Mouse (Mus musculus) liver, embryonic 12.5 days (tissue): ENCODE data around the gene Samd5. TPM values are rescaled to one million over a fixed set of nuclear protein-coding genes. Genes with fewer than 3 reads are reported as not detected.

Experiments used
- ATAC-seq: fragments of 200-750 bp; cut with Nextera tagmentation; 2 replicates; pipeline ENCODE4 v1.8.0; 2017; ENCODE audit warnings: moderate number of reproducible peaks, mild to moderate bottlenecking, moderate library complexity
- H3K27ac ChIP-seq: fragments of 300-500 bp; sonication (generic); 2 replicates; pipeline ENCODE4 v1.5.1; 2016; ENCODE audit warnings: mild to moderate bottlenecking
- H3K27me3 ChIP-seq: fragments of 300-500 bp; sonication (generic); replicated peaks from 2 replicates; pipeline ENCODE4 v1.6.1; 2016; ENCODE audit warnings: mild to moderate bottlenecking, moderate library complexity
- H3K36me3 ChIP-seq: fragments of 300-500 bp; sonication (generic); 2 replicates; pipeline ENCODE4 v1.6.1; 2016; ENCODE audit warnings: mild to moderate bottlenecking, moderate library complexity
- H3K4me1 ChIP-seq: fragments of 300-500 bp; sonication (generic); 2 replicates; pipeline ENCODE4 v1.6.1; 2016
- H3K4me2 ChIP-seq: fragments of 300-500 bp; sonication (generic); 2 replicates; pipeline ENCODE4 v1.6.1; 2016; ENCODE audit warnings: mild to moderate bottlenecking, moderate library complexity
- H3K4me3 ChIP-seq: fragments of 300-500 bp; sonication (generic); 2 replicates; pipeline ENCODE4 v1.5.1; 2016; ENCODE audit warnings: mild to moderate bottlenecking, moderate library complexity
- H3K9ac ChIP-seq: fragments of 300-500 bp; sonication (generic); 2 replicates; pipeline ENCODE4 v1.6.1; 2016; ENCODE audit warnings: mild to moderate bottlenecking, moderate library complexity
- H3K9me3 ChIP-seq: fragments of 300-500 bp; sonication (generic); replicated peaks from 2 replicates; pipeline ENCODE4 v1.6.1; 2016; ENCODE audit warnings: mild to moderate bottlenecking, moderate library complexity
- WGBS: fragments of 180-500 bp; shearing (Covaris S2); methylation state at CpG from one replicate; pipeline ENCODE4 v1.1.7; 2016; ENCODE audit not compliant: insufficient replicate concordance; 5-methylcytosine and 5-hydroxymethylcytosine counted together
- polyA plus RNA-seq: library from polyadenylated mRNA; unstranded; fragments of >200 nt; fragmentation: Nextera tagmentation; extraction: Ambion mirVana; gene quantifications from 2 replicates; pipeline ENCODE4 v1.2.1, GENCODE M21; 2016

Samd5 gene
- polyA plus RNA-seq, 1 experiment from 2014 or later: 1.5 TPM

- Histone ChIP-seq H3K27me3 (no peaks in the 10 kb centered on the region), H3K36me3 (no peaks in the 10 kb centered on the region), H3K4me3 (no peak overlapping the region), H3K9ac (no peak overlapping the region), H3K4me1 (0 out of 2 replicates have a peak, but pooled peaks cover 4% of the 10 kb centered on the region), H3K9me3 (no peaks in the 10 kb centered on the region), H3K4me2 (no peak overlapping the region), H3K27ac (no peak overlapping the region)
- ATAC-seq: no peak
- 65% methylated on average over 3 of the region's 3 CpGs for WGBS
Measured at GRCm38 (mm10) chr10:9646391-9646790, 28.6 kb downstream of the Samd5 start.

GRCm38 (mm10) chr10:9643531-9643930 is 31.5 kb downstream of the Samd5 start:
- WGBS: 63% methylated on average over 6 of the region's 6 CpGs

GRCm38 (mm10) chr10:9642077-9642476 is 32.9 kb downstream of the Samd5 start:
- ATAC-seq: no peak
- Histone ChIP-seq H3K4me1 (no peaks in the 10 kb centered on the region), H3K4me3 (no peak overlapping the region), H3K4me2 (no peak overlapping the region), H3K9me3 (no peaks in the 10 kb centered on the region), H3K9ac (no peak overlapping the region), H3K27me3 (no peaks in the 10 kb centered on the region), H3K36me3 (no peaks in the 10 kb centered on the region), H3K27ac (no peak overlapping the region)
- WGBS: 71% methylated on average over 4 of the region's 4 CpGs

More at GRCm38 (mm10) chr10:9643531-9643930, 31.5 kb downstream of the Samd5 start:
- Histone ChIP-seq H3K4me1 (0 out of 2 replicates have a peak, but pooled peaks cover 2% of the 10 kb centered on the region), H3K27ac (no peak overlapping the region), H3K27me3 (no peaks in the 10 kb centered on the region), H3K9me3 (no peaks in the 10 kb centered on the region), H3K4me2 (no peak overlapping the region), H3K36me3 (no peaks in the 10 kb centered on the region), H3K4me3 (no peak overlapping the region), H3K9ac (no peak overlapping the region)
- ATAC-seq: no peak

GRCm38 (mm10) chr10:9640678-9641077 is 34.3 kb downstream of the Samd5 start:
- Histone ChIP-seq H3K36me3 (no peaks in the 10 kb centered on the region), H3K27me3 (no peaks in the 10 kb centered on the region), H3K4me3 (no peak overlapping the region), H3K27ac (no peak overlapping the region), H3K4me1 (no peaks in the 10 kb centered on the region), H3K9me3 (no peaks in the 10 kb centered on the region), H3K4me2 (no peak overlapping the region), H3K9ac (no peak overlapping the region)
- ATAC-seq: no peak
- WGBS: 50% methylated on average over 2 of the region's 2 CpGs

- no peaks in the 10 kb centered on the region for H3K36me3 ChIP-seq
- no peak overlapping the region for H3K4me2 ChIP-seq
- H3K9me3 ChIP-seq: no peaks in the 10 kb centered on the region
- ATAC-seq: no peak
- no peak overlapping the region for H3K27ac ChIP-seq
- no peak overlapping the region for H3K9ac ChIP-seq
- 44% methylated on average over 2 of the region's 2 CpGs for whole genome bisulfite sequencing
- H3K4me1 ChIP-seq: no peaks in the 10 kb centered on the region
- no peaks in the 10 kb centered on the region for H3K27me3 ChIP-seq
- H3K4me3 ChIP-seq: no peak overlapping the region
Measured at GRCm38 (mm10) chr10:9640056-9640455, 35.0 kb downstream of the Samd5 start.

GRCm38 (mm10) chr10:9625356-9625755 is 49.7 kb downstream of the Samd5 start:
- Histone ChIP-seq H3K36me3 (no peaks in the 10 kb centered on the region), H3K4me3 (no peak overlapping the region), H3K4me1 (0 out of 2 replicates have a peak, but pooled peaks cover 3% of the 10 kb centered on the region), H3K9ac (no peak overlapping the region), H3K27me3 (no peaks in the 10 kb centered on the region), H3K4me2 (no peak overlapping the region), H3K9me3 (no peaks in the 10 kb centered on the region), H3K27ac (no peak overlapping the region)
- WGBS: 19% methylated on average over 1 of the region's 1 CpGs
- ATAC-seq: no peak

- H3K4me1 ChIP-seq: 0 out of 2 replicates have a peak, but pooled peaks cover 3% of the 10 kb centered on the region
- H3K36me3 ChIP-seq: no peaks in the 10 kb centered on the region
Measured at GRCm38 (mm10) chr10:9621926-9622688, 52.9 kb downstream of the Samd5 start.

GRCm38 (mm10) chr10:9621055-9621454 is 54.0 kb downstream of the Samd5 start:
- 32% methylated on average over 1 of the region's 1 CpGs for WGBS
- no peak for ATAC-seq

More at GRCm38 (mm10) chr10:9621926-9622688, 52.9 kb downstream of the Samd5 start:
- H3K27me3 ChIP-seq: no peaks in the 10 kb centered on the region
- no peak overlapping the region for H3K9ac ChIP-seq
- 65% methylated on average over 3 of the region's 3 CpGs for WGBS
- no peaks in the 10 kb centered on the region for H3K9me3 ChIP-seq
- no peak overlapping the region for H3K4me2 ChIP-seq
- H3K4me3 ChIP-seq: no peak overlapping the region
- no peak overlapping the region for H3K27ac ChIP-seq
- no peak for ATAC-seq

GRCm38 (mm10) chr10:9615009-9615408 is 60.0 kb downstream of the Samd5 start:
- Histone ChIP-seq H3K9ac (no peak overlapping the region), H3K36me3 (no peaks in the 10 kb centered on the region), H3K27ac (no peak overlapping the region), H3K9me3 (no peaks in the 10 kb centered on the region), H3K4me2 (no peak overlapping the region), H3K4me1 (no peaks in the 10 kb centered on the region), H3K27me3 (no peaks in the 10 kb centered on the region), H3K4me3 (no peak overlapping the region)
- no peak for ATAC-seq

More at GRCm38 (mm10) chr10:9621055-9621454, 54.0 kb downstream of the Samd5 start:
- Histone ChIP-seq H3K4me1 (0 out of 2 replicates have a peak, but pooled peaks cover 3% of the 10 kb centered on the region), H3K36me3 (no peaks in the 10 kb centered on the region), H3K9ac (no peak overlapping the region), H3K9me3 (no peaks in the 10 kb centered on the region), H3K4me2 (no peak overlapping the region), H3K27ac (no peak overlapping the region), H3K4me3 (no peak overlapping the region), H3K27me3 (no peaks in the 10 kb centered on the region)

GRCm38 (mm10) chr10:9608854-9609253 is 66.2 kb downstream of the Samd5 start:
- Histone ChIP-seq H3K4me1 (no peaks in the 10 kb centered on the region), H3K9ac (no peak overlapping the region), H3K9me3 (no peaks in the 10 kb centered on the region), H3K36me3 (no peaks in the 10 kb centered on the region), H3K4me3 (no peak overlapping the region), H3K4me2 (no peak overlapping the region), H3K27ac (no peak overlapping the region), H3K27me3 (no peaks in the 10 kb centered on the region)
- ATAC-seq: no peak
- WGBS: 72% methylated on average over 4 of the region's 4 CpGs

GRCm38 (mm10) chr10:9607155-9607554 is 67.9 kb downstream of the Samd5 start:
- H3K4me1 ChIP-seq: no peaks in the 10 kb centered on the region
- WGBS: 73% methylated on average over 2 of the region's 2 CpGs
- no peak overlapping the region for H3K9ac ChIP-seq
- no peaks in the 10 kb centered on the region for H3K27me3 ChIP-seq
- no peaks in the 10 kb centered on the region for H3K36me3 ChIP-seq
- H3K4me2 ChIP-seq: no peak overlapping the region
- no peak overlapping the region for H3K4me3 ChIP-seq
- H3K9me3 ChIP-seq: no peaks in the 10 kb centered on the region
- ATAC-seq: no peak
- no peak overlapping the region for H3K27ac ChIP-seq

- Histone ChIP-seq H3K4me3 (no peak overlapping the region), H3K27ac (no peak overlapping the region), H3K9ac (no peak overlapping the region), H3K27me3 (no peaks in the 10 kb centered on the region), H3K4me2 (no peak overlapping the region), H3K36me3 (no peaks in the 10 kb centered on the region), H3K4me1 (no peaks in the 10 kb centered on the region), H3K9me3 (no peaks in the 10 kb centered on the region)
- ATAC-seq: no peak
- WGBS: 85% methylated on average over 5 of the region's 5 CpGs
Measured at GRCm38 (mm10) chr10:9605635-9606034, 69.4 kb downstream of the Samd5 start.
